Mouse (Mus musculus) liver, postnatal 0 days (tissue): ENCODE measurements around the gene Slc26a8. TPM values are rescaled to one million over a fixed set of nuclear protein-coding genes. Genes with fewer than 3 reads are reported as not detected.
A peak's percentile ranks its signal among the peaks of the same experiment; 100 is the strongest.

ENCODE experiments used
- ATAC-seq: fragments of 200-750 bp; cut with Nextera tagmentation; 2 replicates; pipeline ENCODE4 v1.8.0; 2017; ENCODE audit warnings: mild to moderate bottlenecking, moderate library complexity
- DNase-seq: peaks from one replicate; pipeline ENCODE4 v3.0.0-alpha.2; 2016
- H3K27ac ChIP-seq: fragments of 300-500 bp; sonication (generic); 2 replicates; pipeline ENCODE4 v1.5.1; 2014; ENCODE audit warnings: antibody characterized with exemption, moderate library complexity, mild to moderate bottlenecking, low read depth
- H3K27me3 ChIP-seq: fragments of 300-500 bp; sonication (generic); 2 replicates; pipeline ENCODE4 v1.6.1; 2014; ENCODE audit warnings: low read length, control low read depth, mixed read lengths; ENCODE audit not compliant: insufficient read depth
- H3K36me3 ChIP-seq: fragments of 300-500 bp; sonication (generic); replicated peaks from 2 replicates; pipeline ENCODE4 v1.6.1; 2014; ENCODE audit warnings: mild to moderate bottlenecking, control low read depth, low read length, moderate library complexity, mixed read lengths; ENCODE audit not compliant: insufficient read depth
- H3K4me1 ChIP-seq: fragments of 300-500 bp; sonication (generic); 2 replicates; pipeline ENCODE4 v1.6.1; 2014; ENCODE audit warnings: antibody characterized with exemption, mild to moderate bottlenecking, control low read depth; ENCODE audit not compliant: insufficient read depth
- H3K4me2 ChIP-seq: fragments of 300-500 bp; sonication (generic); 2 replicates; pipeline ENCODE4 v1.6.1; 2014; ENCODE audit warnings: low read depth, mild to moderate bottlenecking, low read length, moderate library complexity, mixed read lengths
- H3K4me3 ChIP-seq: fragments of 300-500 bp; sonication (generic); 2 replicates; pipeline ENCODE4 v1.5.1; 2014; ENCODE audit warnings: low read depth, low read length
- H3K9ac ChIP-seq: fragments of 300-500 bp; sonication (generic); replicated peaks from 2 replicates; pipeline ENCODE4 v1.6.1; 2014; ENCODE audit warnings: mild to moderate bottlenecking, moderate library complexity
- H3K9me3 ChIP-seq: fragments of 300-500 bp; sonication (generic); 2 replicates; pipeline ENCODE4 v1.6.1; 2016; ENCODE audit warnings: mild to moderate bottlenecking, control low read depth, low read length, mixed read lengths
- CTCF ChIP-seq: sonication (generic); IDR thresholded peaks from 2 replicates; pipeline ENCODE4 v1.5.1; 2016; ENCODE audit warnings: antibody characterized with exemption, low read depth
- EP300 ChIP-seq: IDR thresholded peaks from 2 replicates; pipeline ENCODE4 v1.6.1; 2016; ENCODE audit warnings: antibody characterized with exemption, low read depth, mild to moderate bottlenecking
- WGBS: fragments of 180-500 bp; shearing (Covaris S2); extraction: QIAGEN DNeasy Blood & Tissue Kit; methylation state at CpG from one replicate; pipeline ENCODE4 v1.1.7; 2014; ENCODE audit not compliant: insufficient replicate concordance; 5-methylcytosine and 5-hydroxymethylcytosine counted together
- polyA plus RNA-seq: library from polyadenylated mRNA; unstranded; fragments of >200 nt; fragmentation: Nextera tagmentation; extraction: Ambion mirVana; gene quantifications from 2 replicates; pipeline ENCODE4 v1.2.1, GENCODE M21; 2015

Slc26a8 gene
- polyA plus RNA-seq, 1 experiment from 2014 or later, result 0.51 TPM

DNA sequence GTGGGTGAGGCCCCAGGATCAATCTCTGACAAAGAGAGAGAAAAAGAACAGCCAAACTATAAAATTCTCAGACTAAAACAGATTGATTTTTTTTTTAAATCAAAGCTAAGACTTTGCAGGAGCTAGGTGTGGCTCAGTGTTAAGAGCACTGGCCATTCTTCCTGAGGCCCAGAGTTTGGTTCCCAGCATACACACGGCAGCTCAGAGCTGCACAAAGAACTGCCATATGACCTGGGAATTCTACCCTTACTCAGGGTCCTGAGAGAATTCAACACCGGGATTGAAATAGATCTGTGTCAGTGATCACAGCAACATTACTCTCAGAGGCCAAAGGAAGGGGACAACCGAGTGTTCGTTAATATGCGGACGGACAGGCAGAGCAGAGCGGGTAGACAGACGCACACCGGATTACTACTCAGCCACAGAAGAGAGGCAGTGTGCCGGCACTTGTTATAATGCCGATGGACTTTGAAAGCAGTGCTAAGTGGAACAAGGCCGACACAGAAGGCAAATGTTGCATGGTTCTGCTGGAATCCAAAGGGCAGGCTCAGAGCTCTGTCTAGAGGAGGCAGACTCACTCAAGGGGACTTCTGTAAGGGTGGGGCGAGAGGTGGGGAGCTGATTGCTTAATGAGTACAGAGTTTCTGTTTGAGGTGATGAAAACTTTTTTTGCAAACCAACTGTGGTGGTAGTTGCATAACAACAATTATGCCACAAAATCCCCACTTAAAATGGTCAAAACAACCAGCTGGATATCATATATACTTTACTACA is 7.5 kb downstream of the Slc26a8 start:
- Histone ChIP-seq H3K27me3 (no peaks in the 10 kb centered on the region), H3K9ac (no peak overlapping the region), H3K4me2 (peak overlapping the region; percentile 39; the same call in 1 of the 2 replicates), H3K4me3 (no peak overlapping the region), H3K27ac (peak overlapping the region; percentile 90), H3K36me3 (no peaks in the 10 kb centered on the region), H3K4me1 (peaks cover 13% of the 10 kb centered on the region; the same call in 1 of the 2 replicates), H3K9me3 (no peaks in the 10 kb centered on the region)
- ATAC-seq (peak; percentile 93), DNase-seq (peak; percentile 59)
- TF ChIP-seq CTCF, result no peak
- peak; percentile 79 for TF ChIP-seq EP300
- 49% methylated on average over 13 of the region's 13 CpGs for WGBS

- Histone ChIP-seq H3K4me2 (no peak overlapping the region), H3K4me3 (no peak overlapping the region), H3K9me3 (no peaks in the 10 kb centered on the region), H3K36me3 (no peaks in the 10 kb centered on the region), H3K4me1 (no peaks in the 10 kb centered on the region), H3K27ac (no peak overlapping the region), H3K9ac (no peak overlapping the region), H3K27me3 (no peaks in the 10 kb centered on the region)
- DNase-seq (no peak), ATAC-seq (no peak)
- WGBS, result 66% methylated on average over 6 of the region's 6 CpGs
- TF ChIP-seq CTCF, result no peak
- TF ChIP-seq EP300, result no peak
Measured at GRCm38 (mm10) chr17:28659564-28659963, 30.5 kb downstream of the Slc26a8 start.

GRCm38 (mm10) chr17:28657936-28658335 is 32.1 kb downstream of the Slc26a8 start:
- DNase-seq (no peak), ATAC-seq (no peak)
- no peaks in the 10 kb centered on the region for H3K27me3 ChIP-seq
- no peaks in the 10 kb centered on the region for H3K36me3 ChIP-seq
- WGBS, result 31% methylated on average over 4 of the region's 4 CpGs
- no peak overlapping the region for H3K27ac ChIP-seq
- no peak overlapping the region for H3K9ac ChIP-seq
- no peaks in the 10 kb centered on the region for H3K9me3 ChIP-seq
- H3K4me2 ChIP-seq, result no peak overlapping the region
- no peak for TF ChIP-seq CTCF
- no peak for TF ChIP-seq EP300
- no peak overlapping the region for H3K4me3 ChIP-seq
- H3K4me1 ChIP-seq, result no peaks in the 10 kb centered on the region

DNA sequence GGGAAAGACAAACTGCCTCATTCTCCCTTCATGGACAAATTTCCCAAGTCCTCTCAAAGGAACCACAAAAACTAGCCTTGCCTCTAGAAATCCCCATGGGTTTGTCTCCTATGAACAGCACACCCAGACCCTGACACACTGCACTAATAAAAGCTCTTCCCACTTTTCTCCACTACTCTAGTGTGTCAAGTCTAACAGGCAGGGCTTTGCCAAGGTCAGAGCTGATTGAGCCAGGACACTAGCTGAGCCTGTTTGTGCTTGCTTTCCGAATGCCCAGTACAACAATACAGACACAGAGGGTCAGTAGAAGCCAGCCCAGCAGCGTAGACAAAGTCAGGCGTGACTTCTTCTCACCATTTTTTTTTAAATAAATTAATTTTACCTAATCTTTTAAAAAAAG is 39.8 kb downstream of the Slc26a8 start:
- Histone ChIP-seq H3K9ac (no peak overlapping the region), H3K9me3 (no peaks in the 10 kb centered on the region), H3K27ac (no peak overlapping the region), H3K4me3 (no peak overlapping the region), H3K27me3 (no peaks in the 10 kb centered on the region), H3K36me3 (no peaks in the 10 kb centered on the region), H3K4me1 (no peaks in the 10 kb centered on the region), H3K4me2 (no peak overlapping the region)
- WGBS, result 78% methylated on average over 3 of the region's 3 CpGs
- ATAC-seq (no peak), DNase-seq (no peak)
- no peak for TF ChIP-seq EP300
- no peak for TF ChIP-seq CTCF

DNA sequence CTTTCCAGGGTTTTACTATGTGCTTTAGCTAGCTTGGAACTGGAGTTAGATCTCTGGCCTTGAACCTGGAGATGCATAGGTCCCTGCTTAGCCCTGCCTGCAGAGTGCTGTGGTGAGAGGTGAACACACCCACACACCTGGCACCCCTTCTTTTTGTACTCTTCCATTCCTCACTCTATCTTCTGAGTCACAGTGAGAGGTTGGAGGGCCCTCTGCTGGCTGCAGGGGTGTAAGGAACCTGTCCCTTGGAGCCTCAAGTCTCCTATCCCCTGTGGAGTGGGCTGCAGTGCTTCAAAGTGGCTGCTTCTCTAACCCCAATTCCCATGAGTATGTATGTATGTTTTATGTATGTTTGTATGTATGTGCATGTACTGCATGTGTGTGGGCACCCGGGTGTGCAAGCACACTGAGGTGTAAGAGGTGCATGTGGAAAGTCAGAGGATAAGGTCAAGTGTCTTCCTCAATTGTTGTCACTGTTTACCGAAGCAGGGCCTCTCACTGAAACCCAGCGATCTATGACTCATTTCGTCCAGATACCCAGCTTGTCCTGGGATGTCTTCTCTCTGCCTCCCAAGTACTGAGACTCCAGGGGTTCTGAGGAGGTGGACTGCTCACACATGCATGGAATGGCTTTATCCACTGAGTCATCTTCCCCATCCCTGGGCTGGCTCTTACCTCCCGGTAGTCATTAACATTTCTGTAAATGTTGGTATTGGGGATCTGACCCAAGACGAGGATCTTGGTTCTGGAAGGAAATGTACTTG is 41.2 kb downstream of the Slc26a8 start:
- Histone ChIP-seq H3K9me3 (no peaks in the 10 kb centered on the region), H3K27me3 (peaks cover 2% of the 10 kb centered on the region; the same call in 1 of the 2 replicates), H3K4me2 (no peak overlapping the region), H3K4me1 (no peaks in the 10 kb centered on the region), H3K27ac (no peak overlapping the region), H3K9ac (no peak overlapping the region), H3K36me3 (no peaks in the 10 kb centered on the region), H3K4me3 (no peak overlapping the region)
- TF ChIP-seq EP300 (no peak), CTCF (peak; percentile 78)
- WGBS, result 37% methylated on average over 6 of the region's 6 CpGs
- peak; percentile 59 for DNase-seq
- no peak for ATAC-seq

DNA sequence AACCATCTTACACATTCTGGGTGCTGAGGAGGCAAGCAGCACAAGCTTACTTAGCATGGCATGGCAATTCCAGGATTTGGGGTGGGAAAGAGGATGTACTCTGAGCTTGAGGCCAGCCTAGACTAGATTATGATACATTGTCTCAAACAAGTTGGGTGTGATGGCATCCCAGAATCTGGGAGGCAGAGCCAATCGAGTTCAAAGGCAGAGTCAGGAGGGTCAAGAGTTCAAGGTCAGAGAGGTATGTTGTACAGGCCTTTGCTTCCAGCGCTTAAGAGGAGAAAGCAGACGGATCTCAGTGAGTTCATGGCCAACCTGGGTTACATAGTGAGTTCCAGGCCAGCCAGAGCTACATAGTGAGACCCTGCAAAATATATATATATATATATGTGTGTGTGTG is 43.8 kb downstream of the Slc26a8 start:
- Histone ChIP-seq H3K27me3 (peaks cover 2% of the 10 kb centered on the region; the same call in 1 of the 2 replicates), H3K4me1 (no peaks in the 10 kb centered on the region), H3K27ac (no peak overlapping the region), H3K36me3 (no peaks in the 10 kb centered on the region), H3K9ac (no peak overlapping the region), H3K4me2 (no peak overlapping the region), H3K4me3 (no peak overlapping the region), H3K9me3 (no peaks in the 10 kb centered on the region)
- no peak for TF ChIP-seq CTCF
- no peak for TF ChIP-seq EP300
- DNase-seq, result no peak
- ATAC-seq, result no peak
- WGBS, result 63% methylated on average over 3 of the region's 3 CpGs
